Mouse (Mus musculus) lung, adult 2 months (tissue): ENCODE data around the gene Pced1a.

ENCODE experiments used
- CTCF ChIP-seq: fragments of 200-500 bp; IDR thresholded peaks from 2 replicates; pipeline ENCODE4 v1.5.1; 2011; ENCODE audit warnings: mild to moderate bottlenecking, low read length, control low read depth; ENCODE audit not compliant: insufficient read depth
- POLR2A ChIP-seq: fragments of 200-500 bp; IDR thresholded peaks from 2 replicates; pipeline ENCODE4 v1.6.1; 2011; ENCODE audit warnings: low read depth, mild to moderate bottlenecking, control low read depth, low read length, borderline replicate concordance; ENCODE audit errors: extremely low read depth

- TF ChIP-seq CTCF: no peak
- no peak for TF ChIP-seq POLR2A
Observed at GRCm38 (mm10) chr2:130425112-130425511, 611 bp upstream of the Pced1a start.
